Mouse (Mus musculus) bone marrow, adult 2 months (tissue): ENCODE data around the gene Ccdc155.

ENCODE experiments used
- CTCF ChIP-seq: fragments of 200-500 bp; IDR thresholded peaks from 2 replicates; pipeline ENCODE4 v1.5.1; 2011; ENCODE audit warnings: low read length, control low read depth; ENCODE audit not compliant: control insufficient read depth, insufficient read depth
- POLR2A ChIP-seq: fragments of 200-500 bp; IDR thresholded peaks from 2 replicates; pipeline ENCODE4 v1.6.1; 2011; ENCODE audit warnings: low read depth, mild to moderate bottlenecking, control low read depth, low read length, borderline replicate concordance; ENCODE audit not compliant: control insufficient read depth

DNA sequence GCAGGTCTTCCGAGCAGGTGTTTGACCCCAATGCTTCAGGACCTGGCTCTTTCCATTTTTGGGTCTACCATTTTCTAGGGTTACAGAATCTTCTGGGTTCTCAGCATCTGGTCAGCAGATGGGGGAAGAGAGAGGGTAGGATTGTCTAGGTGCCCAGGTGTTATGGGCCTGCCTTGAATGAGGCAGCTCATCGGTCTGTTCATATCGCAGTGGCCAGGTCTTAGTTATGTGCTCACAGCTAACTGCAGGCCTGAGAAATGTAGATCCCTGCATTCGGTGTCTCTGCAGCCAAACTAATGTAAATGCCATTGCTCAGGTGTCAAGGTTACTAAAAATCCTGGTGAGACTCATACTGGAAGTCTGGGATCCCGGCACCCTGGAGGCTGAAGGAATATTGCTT lies 21.7 kb upstream of the Ccdc155 start:
- no peak for TF ChIP-seq CTCF
- TF ChIP-seq POLR2A: no peak
